Mouse (Mus musculus) midbrain, embryonic 13.5 days (tissue): ENCODE measurements around the gene Emilin1. TPM values are rescaled to one million over a fixed set of nuclear protein-coding genes. Genes with fewer than 3 reads are reported as not detected.

ENCODE experiments used
- ATAC-seq: fragments of 200-750 bp; cut with Nextera tagmentation; 2 replicates; pipeline ENCODE4 v1.8.0; 2017; ENCODE audit warnings: mild to moderate bottlenecking, moderate TSS enrichment, moderate library complexity
- H3K27ac ChIP-seq: fragments of 300-500 bp; sonication (generic); 2 replicates; pipeline ENCODE4 v1.5.1; 2015; ENCODE audit warnings: inconsistent platforms, mild to moderate bottlenecking, moderate library complexity
- H3K27me3 ChIP-seq: fragments of 300-500 bp; sonication (generic); 2 replicates; pipeline ENCODE4 v1.6.1; 2015; ENCODE audit warnings: mild to moderate bottlenecking, inconsistent platforms
- H3K36me3 ChIP-seq: fragments of 300-500 bp; sonication (generic); 2 replicates; pipeline ENCODE4 v1.6.1; 2015; ENCODE audit warnings: mild to moderate bottlenecking, inconsistent platforms
- H3K4me1 ChIP-seq: fragments of 300-500 bp; sonication (generic); replicated peaks from 2 replicates; pipeline ENCODE4 v1.6.1; 2015; ENCODE audit warnings: inconsistent platforms
- H3K4me2 ChIP-seq: fragments of 300-500 bp; sonication (generic); replicated peaks from 2 replicates; pipeline ENCODE4 v1.6.1; 2015; ENCODE audit warnings: moderate library complexity, mild to moderate bottlenecking, inconsistent platforms
- H3K4me3 ChIP-seq: fragments of 300-500 bp; sonication (generic); replicated peaks from 2 replicates; pipeline ENCODE4 v1.5.1; 2015; ENCODE audit warnings: mild to moderate bottlenecking, inconsistent platforms
- H3K9ac ChIP-seq: fragments of 300-500 bp; sonication (generic); replicated peaks from 2 replicates; pipeline ENCODE4 v1.6.1; 2015; ENCODE audit warnings: mild to moderate bottlenecking, inconsistent platforms
- H3K9me3 ChIP-seq: fragments of 300-500 bp; sonication (generic); 2 replicates; pipeline ENCODE4 v1.6.1; 2016; ENCODE audit warnings: mild to moderate bottlenecking, inconsistent platforms
- WGBS: fragments of 180-500 bp; shearing (Covaris S2); methylation state at CpG from one replicate; pipeline ENCODE4 v1.1.7; 2015; 5-methylcytosine and 5-hydroxymethylcytosine counted together
- polyA plus RNA-seq: library from polyadenylated mRNA; unstranded; fragments of >200 nt; fragmentation: Nextera tagmentation; extraction: Ambion mirVana; gene quantifications from 2 replicates; pipeline ENCODE4 v1.2.1, GENCODE M21; 2015

Gene Emilin1
- polyA plus RNA-seq, 1 experiment from 2014 or later, result 16.6 TPM

DNA sequence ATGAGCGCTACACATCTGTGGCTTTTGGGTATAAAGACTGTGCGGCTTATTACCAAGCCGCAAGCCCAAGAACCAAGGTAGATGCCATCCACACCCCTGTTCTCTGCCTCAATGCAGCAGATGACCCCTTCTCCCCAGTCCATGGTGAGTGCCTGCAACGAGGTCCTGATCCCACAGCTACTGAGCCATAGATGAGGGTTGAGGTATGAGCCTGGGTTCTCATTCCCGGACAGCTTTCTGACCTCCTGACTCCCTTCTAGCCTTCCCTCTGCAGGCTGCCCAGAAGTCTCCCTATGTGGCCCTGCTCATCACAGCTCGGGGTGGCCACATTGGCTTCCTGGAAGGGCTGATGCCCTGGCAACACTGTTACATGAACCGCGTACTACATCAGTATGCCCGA is 41.4 kb downstream of the Emilin1 start:
- WGBS, result 97% methylated on average over 9 of the region's 9 CpGs
- no peak overlapping the region for H3K9ac ChIP-seq
- peaks cover 34% of the 10 kb centered on the region for H3K4me1 ChIP-seq
- H3K4me2 ChIP-seq, result no peak overlapping the region
- H3K27ac ChIP-seq, result no peak overlapping the region
- peaks cover 61% of the 10 kb centered on the region for H3K36me3 ChIP-seq
- H3K4me3 ChIP-seq, result no peak overlapping the region
- no peaks in the 10 kb centered on the region for H3K27me3 ChIP-seq
- ATAC-seq, result no peak
- no peaks in the 10 kb centered on the region for H3K9me3 ChIP-seq

- peaks cover 61% of the 10 kb centered on the region for H3K36me3 ChIP-seq
- H3K9me3 ChIP-seq, result no peaks in the 10 kb centered on the region
- no peak overlapping the region for H3K4me3 ChIP-seq
- H3K27ac ChIP-seq, result no peak overlapping the region
- no peaks in the 10 kb centered on the region for H3K27me3 ChIP-seq
- no peak overlapping the region for H3K4me2 ChIP-seq
- ATAC-seq, result no peak
- no peak overlapping the region for H3K9ac ChIP-seq
- peaks cover 28% of the 10 kb centered on the region for H3K4me1 ChIP-seq
- 94% methylated on average over 6 of the region's 6 CpGs for WGBS
Observed at GRCm38 (mm10) chr5:30955751-30956150, 42.5 kb downstream of the Emilin1 start.

DNA sequence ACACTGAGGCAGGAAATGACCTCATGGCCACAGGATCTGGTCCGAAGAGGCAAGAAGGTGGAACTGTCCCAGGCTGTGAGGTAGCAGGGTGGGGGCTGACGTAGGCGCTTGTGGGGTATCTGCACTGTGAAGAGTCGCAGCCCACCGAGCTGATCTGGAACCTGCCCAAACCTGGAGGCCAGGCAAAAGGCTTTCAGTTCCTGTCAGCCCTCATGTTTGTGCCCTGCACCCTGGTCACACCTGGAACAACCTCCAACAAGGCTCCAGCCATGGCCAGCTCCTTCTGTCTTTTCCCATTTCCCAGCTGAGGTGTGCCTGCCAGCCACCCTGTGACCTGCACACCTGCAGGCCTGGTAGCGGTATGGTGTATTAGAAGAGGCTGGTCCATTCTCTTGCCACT is 44.7 kb downstream of the Emilin1 start:
- Histone ChIP-seq H3K4me1 (peaks cover 27% of the 10 kb centered on the region), H3K9ac (peak overlapping the region; percentile 50; the same call in 1 of the 2 replicates), H3K27ac (no peak overlapping the region), H3K36me3 (peaks cover 50% of the 10 kb centered on the region), H3K4me2 (peak overlapping the region; percentile 93), H3K9me3 (no peaks in the 10 kb centered on the region), H3K4me3 (0 out of 2 replicates have a peak overlapping the region, but pooled peaks have one; percentile 2), H3K27me3 (no peaks in the 10 kb centered on the region)
- no peak for ATAC-seq
- 98% methylated on average over 6 of the region's 6 CpGs for WGBS

GRCm38 (mm10) chr5:30959198-30959854 is 46.1 kb downstream of the Emilin1 start:
- peaks cover 35% of the 10 kb centered on the region for H3K36me3 ChIP-seq
- peak overlapping the region; percentile 84 for H3K27ac ChIP-seq
- H3K9ac ChIP-seq, result peak overlapping the region; percentile 95
- WGBS, result 41% methylated on average over 19 of the region's 19 CpGs
- peaks cover 7% of the 10 kb centered on the region for H3K27me3 ChIP-seq
- peak overlapping the region; percentile 91 for H3K4me3 ChIP-seq
- H3K4me2 ChIP-seq, result peak overlapping the region; percentile 93
- no peaks in the 10 kb centered on the region for H3K9me3 ChIP-seq
- H3K4me1 ChIP-seq, result peaks cover 27% of the 10 kb centered on the region
- no peak for ATAC-seq

- H3K36me3 ChIP-seq, result peaks cover 28% of the 10 kb centered on the region
- H3K4me2 ChIP-seq, result peak within 1 kb of the TSS; percentile 93
- peak within 1 kb of the TSS; percentile 91 for H3K4me3 ChIP-seq
- peak within 1 kb of the TSS; percentile 95 for H3K9ac ChIP-seq
- H3K4me1 ChIP-seq, result peaks cover 27% of the 10 kb centered on the region
- ATAC-seq, result peak; percentile 96
- H3K27me3 ChIP-seq, result peaks cover 7% of the 10 kb centered on the region
- no peaks in the 10 kb centered on the region for H3K9me3 ChIP-seq
- WGBS, result under 1% methylated on average over 56 of the region's 56 CpGs
- H3K27ac ChIP-seq, result peak within 1 kb of the TSS; percentile 84
Observed at GRCm38 (mm10) chr5:30959966-30960501, 46.8 kb downstream of the Emilin1 start, which contains the start of gene Preb. Gene Preb (minus strand): TSS chr5:30960361.

DNA sequence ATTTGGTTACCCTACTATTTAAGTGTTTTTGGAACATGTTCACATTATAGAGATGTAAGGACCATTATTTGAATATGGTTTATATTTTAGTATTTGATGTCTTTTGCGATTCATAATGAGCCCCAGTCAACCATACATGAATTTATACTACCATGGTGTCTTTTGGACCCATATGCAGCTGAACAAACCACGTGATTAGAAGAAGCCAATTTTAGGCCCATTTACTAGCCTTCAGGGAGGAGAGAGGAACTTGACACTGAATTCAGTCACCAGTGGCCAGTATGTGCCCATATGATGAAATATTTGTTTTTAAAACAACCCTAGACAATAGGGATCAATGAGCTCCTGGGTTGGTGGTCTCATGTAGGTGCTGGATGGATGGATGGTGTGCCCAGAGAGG is 47.6 kb downstream of the Emilin1 start:
- H3K4me1 ChIP-seq, result peaks cover 27% of the 10 kb centered on the region
- H3K36me3 ChIP-seq, result peaks cover 21% of the 10 kb centered on the region
- H3K9me3 ChIP-seq, result no peaks in the 10 kb centered on the region
- peak overlapping the region; percentile 91 for H3K4me3 ChIP-seq
- peaks cover 13% of the 10 kb centered on the region for H3K27me3 ChIP-seq
- WGBS, result 95% methylated on average over 2 of the region's 2 CpGs
- H3K27ac ChIP-seq, result no peak overlapping the region
- no peak overlapping the region for H3K9ac ChIP-seq
- ATAC-seq, result no peak
- H3K4me2 ChIP-seq, result peak overlapping the region; percentile 93

DNA sequence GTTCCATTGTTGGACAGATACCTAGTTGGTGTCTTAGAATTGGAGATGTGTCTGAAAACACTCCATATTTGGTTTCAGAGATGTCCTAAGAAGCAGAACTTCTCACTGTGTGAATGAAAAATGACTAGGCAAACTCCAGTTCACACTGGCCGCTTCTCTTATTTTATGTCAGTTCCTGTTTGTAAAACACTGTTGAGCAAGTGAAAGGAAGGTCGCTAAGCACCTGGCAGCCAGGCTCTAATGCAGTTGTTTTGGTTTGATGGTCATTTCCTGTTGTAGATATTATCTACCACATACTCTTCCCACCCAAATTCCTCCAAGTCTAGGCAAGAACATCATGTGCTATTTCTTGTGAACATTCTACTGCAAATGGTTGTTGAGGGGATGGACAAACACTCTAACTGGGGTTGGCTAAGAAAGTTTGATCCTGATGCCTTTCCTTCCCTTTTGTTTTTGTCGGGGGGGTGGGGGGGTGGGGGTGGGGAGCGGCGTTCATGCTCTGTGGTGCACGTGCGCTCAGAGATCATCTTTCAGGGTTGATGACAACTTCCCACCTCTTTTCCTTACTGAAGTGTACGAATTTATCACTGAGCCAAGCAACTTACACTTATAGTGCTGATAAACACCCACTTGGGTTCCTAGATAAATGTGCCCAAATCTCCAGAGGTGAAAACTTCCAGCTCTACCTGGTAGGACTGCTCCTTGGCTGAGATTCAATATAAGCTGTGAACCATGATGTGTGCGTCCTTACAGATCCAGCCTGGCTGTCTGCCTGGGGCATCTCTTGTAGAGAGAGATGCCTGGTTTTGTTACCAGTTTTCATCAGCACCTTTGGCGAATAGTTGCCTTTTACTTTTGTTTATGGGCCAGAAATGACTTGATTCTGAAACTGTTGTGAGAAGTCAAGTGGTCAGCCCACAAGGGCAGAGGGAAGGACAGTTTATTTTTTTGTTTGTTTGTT is 48.6 kb downstream of the Emilin1 start:
- H3K27ac ChIP-seq, result no peak overlapping the region
- no peak overlapping the region for H3K9ac ChIP-seq
- H3K27me3 ChIP-seq, result peaks cover 15% of the 10 kb centered on the region
- peaks cover 17% of the 10 kb centered on the region for H3K36me3 ChIP-seq
- ATAC-seq, result no peak
- peaks cover 27% of the 10 kb centered on the region for H3K4me1 ChIP-seq
- no peaks in the 10 kb centered on the region for H3K9me3 ChIP-seq
- H3K4me3 ChIP-seq, result no peak overlapping the region
- no peak overlapping the region for H3K4me2 ChIP-seq
- WGBS, result 79% methylated on average over 10 of the region's 10 CpGs

- Histone ChIP-seq H3K4me1 (peaks cover 9% of the 10 kb centered on the region), H3K27ac (no peak overlapping the region), H3K27me3 (peaks cover 15% of the 10 kb centered on the region), H3K4me3 (no peak overlapping the region), H3K36me3 (0 out of 2 replicates have a peak, but pooled peaks cover under 1% of the 10 kb centered on the region), H3K4me2 (no peak overlapping the region), H3K9ac (no peak overlapping the region), H3K9me3 (no peaks in the 10 kb centered on the region)
- WGBS, result 44% methylated on average over 3 of the region's 3 CpGs
- ATAC-seq, result no peak
Observed at GRCm38 (mm10) chr5:30963916-30964315, 50.7 kb downstream of the Emilin1 start.

DNA sequence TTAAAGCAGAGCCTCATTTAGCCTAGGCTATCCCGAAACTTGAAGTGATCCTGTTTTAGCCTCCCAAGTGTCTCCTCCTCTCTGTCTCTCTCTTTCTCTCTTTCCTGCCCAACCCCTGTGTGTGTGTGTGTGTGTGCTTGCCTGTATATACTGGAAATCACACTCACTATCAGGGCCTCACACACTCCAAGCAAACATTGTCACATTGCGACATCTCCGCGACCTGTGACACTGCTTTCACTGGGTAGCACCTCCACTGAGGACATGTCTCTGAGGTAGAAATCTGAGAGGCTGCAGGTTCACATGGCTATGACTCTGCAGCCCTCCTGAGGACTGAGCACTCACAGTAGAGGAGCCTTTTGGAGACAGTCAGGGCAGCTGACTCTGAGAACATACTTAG is 53.0 kb downstream of the Emilin1 start:
- WGBS, result 91% methylated on average over 4 of the region's 4 CpGs
- no peaks in the 10 kb centered on the region for H3K4me1 ChIP-seq
- no peaks in the 10 kb centered on the region for H3K9me3 ChIP-seq
- H3K27ac ChIP-seq, result no peak overlapping the region
- H3K36me3 ChIP-seq, result no peaks in the 10 kb centered on the region
- no peak overlapping the region for H3K4me2 ChIP-seq
- no peak overlapping the region for H3K9ac ChIP-seq
- H3K27me3 ChIP-seq, result peaks cover 15% of the 10 kb centered on the region
- H3K4me3 ChIP-seq, result no peak overlapping the region
- no peak for ATAC-seq

- 74% methylated on average over 8 of the region's 8 CpGs for WGBS
- H3K36me3 ChIP-seq, result no peaks in the 10 kb centered on the region
- no peaks in the 10 kb centered on the region for H3K4me1 ChIP-seq
- H3K9me3 ChIP-seq, result no peaks in the 10 kb centered on the region
- no peak for ATAC-seq
- peaks cover 13% of the 10 kb centered on the region for H3K27me3 ChIP-seq
- H3K27ac ChIP-seq, result no peak within 1 kb of the TSS
- H3K4me2 ChIP-seq, result no peak within 1 kb of the TSS
- no peak within 1 kb of the TSS for H3K4me3 ChIP-seq
- no peak within 1 kb of the TSS for H3K9ac ChIP-seq
Observed at GRCm38 (mm10) chr5:30968416-30968815, 55.2 kb downstream of the Emilin1 start, which contains the start of gene Tcf23. Gene Tcf23 (plus strand): TSS chr5:30968662.

GRCm38 (mm10) chr5:30969440-30969839 is 56.2 kb downstream of the Emilin1 start:
- Histone ChIP-seq H3K9me3 (no peaks in the 10 kb centered on the region), H3K4me3 (no peak overlapping the region), H3K4me2 (no peak overlapping the region), H3K9ac (no peak overlapping the region), H3K27me3 (peaks cover 9% of the 10 kb centered on the region), H3K4me1 (no peaks in the 10 kb centered on the region), H3K27ac (no peak overlapping the region), H3K36me3 (no peaks in the 10 kb centered on the region)
- ATAC-seq, result no peak
- 80% methylated on average over 2 of the region's 2 CpGs for WGBS
